Mouse (Mus musculus) kidney, embryonic 15.5 days (tissue): ENCODE results near the gene Adcy6. TPM values are rescaled to one million over a fixed set of nuclear protein-coding genes. Genes with fewer than 3 reads are reported as not detected.

Experiments used
- ATAC-seq: fragments of 200-750 bp; cut with Nextera tagmentation; replicated peaks from 2 replicates; pipeline ENCODE4 v1.8.0; 2017; ENCODE audit warnings: moderate TSS enrichment; ENCODE audit not compliant: low FRiP score
- H3K27ac ChIP-seq: fragments of 300-500 bp; sonication (generic); 2 replicates; pipeline ENCODE4 v1.5.1; 2015; ENCODE audit warnings: mild to moderate bottlenecking, inconsistent platforms
- H3K27me3 ChIP-seq: fragments of 300-500 bp; sonication (generic); 2 replicates; pipeline ENCODE4 v1.6.1; 2015; ENCODE audit warnings: inconsistent platforms
- H3K36me3 ChIP-seq: fragments of 300-500 bp; sonication (generic); 2 replicates; pipeline ENCODE4 v1.6.1; 2015; ENCODE audit warnings: inconsistent platforms
- H3K4me1 ChIP-seq: fragments of 300-500 bp; sonication (generic); 2 replicates; pipeline ENCODE4 v1.6.1; 2015; ENCODE audit warnings: inconsistent platforms
- H3K4me2 ChIP-seq: fragments of 300-500 bp; sonication (generic); 2 replicates; pipeline ENCODE4 v1.6.1; 2015; ENCODE audit warnings: moderate library complexity, mild to moderate bottlenecking, inconsistent platforms
- H3K4me3 ChIP-seq: fragments of 300-500 bp; sonication (generic); replicated peaks from 2 replicates; pipeline ENCODE4 v1.5.1; 2015; ENCODE audit warnings: mild to moderate bottlenecking, inconsistent platforms
- H3K9ac ChIP-seq: fragments of 300-500 bp; sonication (generic); 2 replicates; pipeline ENCODE4 v1.6.1; 2015; ENCODE audit warnings: mild to moderate bottlenecking, inconsistent platforms
- H3K9me3 ChIP-seq: fragments of 300-500 bp; sonication (generic); replicated peaks from 2 replicates; pipeline ENCODE4 v1.6.1; 2016; ENCODE audit warnings: inconsistent platforms
- WGBS: fragments of 180-500 bp; shearing (Covaris S2); methylation state at CpG from one replicate; pipeline ENCODE4 v1.1.7; 2015; ENCODE audit warnings: mixed read lengths; 5-methylcytosine and 5-hydroxymethylcytosine counted together
- polyA plus RNA-seq: library from polyadenylated mRNA; unstranded; fragments of >200 nt; fragmentation: Nextera tagmentation; extraction: Ambion mirVana; gene quantifications from 2 replicates; pipeline ENCODE4 v1.2.1, GENCODE M21; 2015

Gene Adcy6
- polyA plus RNA-seq, 1 experiment from 2014 or later = 25.4 TPM

- H3K9me3 ChIP-seq = no peaks in the 10 kb centered on the region
- no peak for ATAC-seq
- H3K4me3 ChIP-seq = no peak overlapping the region
- H3K9ac ChIP-seq = no peak overlapping the region
- peaks cover 28% of the 10 kb centered on the region for H3K27me3 ChIP-seq
- 54% methylated on average over 7 of the region's 7 CpGs for WGBS
- H3K27ac ChIP-seq = peak overlapping the region; percentile 25
- no peaks in the 10 kb centered on the region for H3K36me3 ChIP-seq
- H3K4me2 ChIP-seq = 0 out of 2 replicates have a peak overlapping the region, but pooled peaks have one; percentile 12
- H3K4me1 ChIP-seq = peaks cover 61% of the 10 kb centered on the region
These were observed 16.8 kb upstream of the Adcy6 start for GRCm38 (mm10) chr15:98626487-98627212.

- no peaks in the 10 kb centered on the region for H3K36me3 ChIP-seq
- no peak overlapping the region for H3K4me3 ChIP-seq
- peaks cover 55% of the 10 kb centered on the region for H3K4me1 ChIP-seq
- 4% methylated on average over 8 of the region's 8 CpGs for WGBS
- H3K4me2 ChIP-seq = 0 out of 2 replicates have a peak overlapping the region, but pooled peaks have one; percentile 12
- no peak overlapping the region for H3K9ac ChIP-seq
- peak overlapping the region; percentile 25 for H3K27ac ChIP-seq
- no peaks in the 10 kb centered on the region for H3K9me3 ChIP-seq
- H3K27me3 ChIP-seq = peaks cover 22% of the 10 kb centered on the region
- no peak for ATAC-seq
These were observed 16.2 kb upstream of the Adcy6 start for GRCm38 (mm10) chr15:98626078-98626477.

GRCm38 (mm10) chr15:98623361-98623821 is 13.5 kb upstream of the Adcy6 start:
- H3K27ac ChIP-seq = no peak overlapping the region
- no peak overlapping the region for H3K4me2 ChIP-seq
- no peak overlapping the region for H3K4me3 ChIP-seq
- 49% methylated on average over 5 of the region's 5 CpGs for WGBS
- H3K9me3 ChIP-seq = no peaks in the 10 kb centered on the region
- no peak for ATAC-seq
- no peak overlapping the region for H3K9ac ChIP-seq
- H3K4me1 ChIP-seq = peaks cover 30% of the 10 kb centered on the region
- H3K36me3 ChIP-seq = no peaks in the 10 kb centered on the region
- H3K27me3 ChIP-seq = peaks cover 9% of the 10 kb centered on the region; the same call in 1 of the 2 replicates

GRCm38 (mm10) chr15:98622721-98623120 is 12.8 kb upstream of the Adcy6 start:
- Histone ChIP-seq H3K9me3 (no peaks in the 10 kb centered on the region), H3K9ac (no peak overlapping the region), H3K36me3 (no peaks in the 10 kb centered on the region), H3K27ac (no peak overlapping the region), H3K4me2 (no peak overlapping the region), H3K4me3 (no peak overlapping the region), H3K27me3 (peaks cover 8% of the 10 kb centered on the region; the same call in 1 of the 2 replicates), H3K4me1 (peaks cover 24% of the 10 kb centered on the region)
- no peak for ATAC-seq
- WGBS = 32% methylated on average over 6 of the region's 6 CpGs

- H3K9me3 ChIP-seq = no peaks in the 10 kb centered on the region
- 7% methylated on average over 7 of the region's 7 CpGs for WGBS
- H3K36me3 ChIP-seq = no peaks in the 10 kb centered on the region
- H3K4me2 ChIP-seq = no peak overlapping the region
- H3K4me1 ChIP-seq = peaks cover 27% of the 10 kb centered on the region
- no peak overlapping the region for H3K4me3 ChIP-seq
- H3K9ac ChIP-seq = no peak overlapping the region
- no peak for ATAC-seq
- H3K27ac ChIP-seq = no peak overlapping the region
- H3K27me3 ChIP-seq = peaks cover 8% of the 10 kb centered on the region; the same call in 1 of the 2 replicates
These were observed 12.3 kb upstream of the Adcy6 start for GRCm38 (mm10) chr15:98622199-98622598.

- no peaks in the 10 kb centered on the region for H3K9me3 ChIP-seq
- H3K27me3 ChIP-seq = peaks cover 6% of the 10 kb centered on the region; the same call in 1 of the 2 replicates
- WGBS = 1% methylated on average over 12 of the region's 12 CpGs
- H3K4me3 ChIP-seq = no peak overlapping the region; the same call in 1 of the 2 replicates
- H3K36me3 ChIP-seq = no peaks in the 10 kb centered on the region
- H3K4me2 ChIP-seq = peak overlapping the region; percentile 45
- H3K27ac ChIP-seq = no peak overlapping the region
- peak; percentile 52; the same call in 1 of the 2 replicates for ATAC-seq
- H3K9ac ChIP-seq = 0 out of 2 replicates have a peak overlapping the region, but pooled peaks have one; percentile 12
- H3K4me1 ChIP-seq = peaks cover 14% of the 10 kb centered on the region
These were observed 7.3 kb upstream of the Adcy6 start for GRCm38 (mm10) chr15:98617176-98617537.

GRCm38 (mm10) chr15:98616362-98617175 is 6.7 kb upstream of the Adcy6 start:
- Histone ChIP-seq H3K36me3 (no peaks in the 10 kb centered on the region), H3K9me3 (no peaks in the 10 kb centered on the region), H3K9ac (0 out of 2 replicates have a peak overlapping the region, but pooled peaks have one; percentile 12), H3K27me3 (peaks cover 4% of the 10 kb centered on the region; the same call in 1 of the 2 replicates), H3K4me2 (peak overlapping the region; percentile 45), H3K4me1 (peaks cover 12% of the 10 kb centered on the region), H3K27ac (no peak overlapping the region), H3K4me3 (no peak overlapping the region; the same call in 1 of the 2 replicates)
- WGBS = 35% methylated on average over 20 of the region's 20 CpGs
- ATAC-seq = peak; percentile 27; the same call in 1 of the 2 replicates

GRCm38 (mm10) chr15:98615751-98616150 is 5.9 kb upstream of the Adcy6 start:
- no peak overlapping the region for H3K4me3 ChIP-seq

GRCm38 (mm10) chr15:98614971-98615370 is 5.1 kb upstream of the Adcy6 start:
- H3K4me1 ChIP-seq = peaks cover 22% of the 10 kb centered on the region
- 55% methylated on average over 6 of the region's 6 CpGs for WGBS
- no peaks in the 10 kb centered on the region for H3K36me3 ChIP-seq
- no peak overlapping the region for H3K9ac ChIP-seq
- no peaks in the 10 kb centered on the region for H3K9me3 ChIP-seq
- H3K4me3 ChIP-seq = no peak overlapping the region
- no peak overlapping the region for H3K4me2 ChIP-seq
- H3K27ac ChIP-seq = no peak overlapping the region
- ATAC-seq = no peak
- peaks cover 4% of the 10 kb centered on the region; the same call in 1 of the 2 replicates for H3K27me3 ChIP-seq

More at GRCm38 (mm10) chr15:98615751-98616150, 5.9 kb upstream of the Adcy6 start:
- H3K9ac ChIP-seq = no peak overlapping the region
- peaks cover 4% of the 10 kb centered on the region; the same call in 1 of the 2 replicates for H3K27me3 ChIP-seq
- no peak overlapping the region for H3K27ac ChIP-seq
- H3K4me2 ChIP-seq = no peak overlapping the region
- H3K9me3 ChIP-seq = no peaks in the 10 kb centered on the region
- H3K36me3 ChIP-seq = no peaks in the 10 kb centered on the region
- H3K4me1 ChIP-seq = peaks cover 14% of the 10 kb centered on the region
- ATAC-seq = no peak
- WGBS = 76% methylated on average over 6 of the region's 6 CpGs

- Histone ChIP-seq H3K4me2 (no peak overlapping the region), H3K4me1 (peaks cover 24% of the 10 kb centered on the region), H3K27me3 (peaks cover 4% of the 10 kb centered on the region; the same call in 1 of the 2 replicates), H3K27ac (no peak overlapping the region), H3K4me3 (no peak overlapping the region), H3K9me3 (no peaks in the 10 kb centered on the region), H3K9ac (no peak overlapping the region), H3K36me3 (no peaks in the 10 kb centered on the region)
- no peak for ATAC-seq
- 67% methylated on average over 9 of the region's 9 CpGs for WGBS
These were observed 4.7 kb upstream of the Adcy6 start for GRCm38 (mm10) chr15:98614551-98614950.

- peaks cover 36% of the 10 kb centered on the region for H3K4me1 ChIP-seq
- H3K27ac ChIP-seq = no peak overlapping the region
- H3K9me3 ChIP-seq = no peaks in the 10 kb centered on the region
- H3K36me3 ChIP-seq = no peaks in the 10 kb centered on the region
- no peak for ATAC-seq
- 96% methylated on average over 3 of the region's 3 CpGs for WGBS
- H3K4me3 ChIP-seq = no peak overlapping the region
- H3K27me3 ChIP-seq = no peaks in the 10 kb centered on the region
- no peak overlapping the region for H3K4me2 ChIP-seq
- H3K9ac ChIP-seq = no peak overlapping the region
These were observed 2.4 kb upstream of the Adcy6 start for GRCm38 (mm10) chr15:98612229-98612628.
